In genomic region chr2:21254308-21254707, GRCm38 (mm10) we compare ENCODE assay signal across 28 mouse cellular contexts. TPM values are rescaled to one million over a fixed set of nuclear protein-coding genes. Genes with fewer than 3 reads are reported as not detected.
"Had no signal": no experiment of that assay in that cellular context is flagged by ENCODE, and none has a peak within 500 bp of the region (broad histone marks: within the 10 kb centered on the region; RNA-seq: fewer than 3 reads in every experiment).

No protein-coding gene starts in this region.

- ATAC-seq: hindbrain, postnatal 0 days; intestine, embryonic 16.5 days had no signal

- H3K9ac ChIP-seq: heart, embryonic 13.5 days; heart, embryonic 15.5 days; hindbrain, embryonic 13.5 days; hindbrain, embryonic 15.5 days; kidney, embryonic 15.5 days; limb, embryonic 12.5 days; liver, embryonic 13.5 days had no signal

- DNase-seq: gastrocnemius, adult 2 months; gastrocnemius, postnatal 10 days; gastrocnemius, postnatal 25 days; heart, adult 18-20 months; heart, postnatal 14 days; heart, postnatal 4 days; kidney, adult 11 months; kidney, adult 2 months; kidney, adult 9 months; kidney, postnatal 25 days; kidney, postnatal 4 days; liver; liver, embryonic 13.5 days had no signal

- H3K9me3 ChIP-seq: heart, embryonic 10.5 days; heart, embryonic 13.5 days; heart, embryonic 15.5 days; hindbrain, embryonic 10.5 days; hindbrain, embryonic 13.5 days; hindbrain, embryonic 15.5 days; kidney, embryonic 15.5 days; limb, embryonic 10.5 days; limb, embryonic 12.5 days; liver, embryonic 13.5 days had no signal

- H3K4me1 ChIP-seq: heart, embryonic 15.5 days; hindbrain, embryonic 10.5 days; hindbrain, embryonic 13.5 days; hindbrain, embryonic 15.5 days; limb, embryonic 10.5 days; limb, embryonic 12.5 days had no signal

- H3K27me3 ChIP-seq: heart, embryonic 13.5 days; heart, embryonic 15.5 days; hindbrain, embryonic 13.5 days; hindbrain, embryonic 15.5 days; kidney, embryonic 15.5 days; limb, embryonic 12.5 days; liver, embryonic 13.5 days had no signal

- H3K4me3 ChIP-seq: gastrocnemius, adult 2 months; heart, embryonic 10.5 days; heart, embryonic 13.5 days; heart, embryonic 15.5 days; hindbrain, embryonic 10.5 days; hindbrain, embryonic 13.5 days; hindbrain, embryonic 15.5 days; kidney, embryonic 15.5 days; layer of hippocampus, adult 2 months; left cerebral cortex, adult 2 months; limb, embryonic 10.5 days; limb, embryonic 12.5 days; liver, embryonic 13.5 days had no signal

- H3K36me3 ChIP-seq: heart, embryonic 10.5 days; heart, embryonic 13.5 days; heart, embryonic 15.5 days; hindbrain, embryonic 10.5 days; hindbrain, embryonic 13.5 days; hindbrain, embryonic 15.5 days; kidney, embryonic 15.5 days; limb, embryonic 10.5 days; limb, embryonic 12.5 days; liver, embryonic 13.5 days had no signal

- H3K4me2 ChIP-seq: heart, embryonic 13.5 days; heart, embryonic 15.5 days; hindbrain, embryonic 13.5 days; hindbrain, embryonic 15.5 days; kidney, embryonic 15.5 days; limb, embryonic 12.5 days; liver, embryonic 11.5 days; liver, embryonic 13.5 days had no signal

- H3K27ac ChIP-seq: gastrocnemius, adult 2 months; heart, embryonic 10.5 days; heart, embryonic 13.5 days; heart, embryonic 15.5 days; hindbrain, embryonic 10.5 days; hindbrain, embryonic 13.5 days; hindbrain, embryonic 15.5 days; hindbrain, postnatal 0 days; kidney, embryonic 15.5 days; kidney, postnatal 0 days; layer of hippocampus, adult 2 months; left cerebral cortex, adult 2 months; limb, embryonic 10.5 days; limb, embryonic 12.5 days; liver, embryonic 13.5 days had no signal

RNA-seq across cellular contexts. Expression of gene Enkur, which starts 49.1 kb away (rescaled TPM):
- polyA plus RNA-seq: limb, embryonic 10.5 days; limb, embryonic 12.5 days; liver, embryonic 13.5 days had no signal
